Mouse (Mus musculus): ENCODE measurements around the gene 4833427G06Rik. TPM values are rescaled to one million over a fixed set of nuclear protein-coding genes. Genes with fewer than 3 reads are reported as not detected.
A peak's percentile ranks its signal among the peaks of the same experiment; 100 is the strongest.

Gene 4833427G06Rik
- polyA plus RNA-seq, 1 experiment from 2014 or later: not detected

DNA sequence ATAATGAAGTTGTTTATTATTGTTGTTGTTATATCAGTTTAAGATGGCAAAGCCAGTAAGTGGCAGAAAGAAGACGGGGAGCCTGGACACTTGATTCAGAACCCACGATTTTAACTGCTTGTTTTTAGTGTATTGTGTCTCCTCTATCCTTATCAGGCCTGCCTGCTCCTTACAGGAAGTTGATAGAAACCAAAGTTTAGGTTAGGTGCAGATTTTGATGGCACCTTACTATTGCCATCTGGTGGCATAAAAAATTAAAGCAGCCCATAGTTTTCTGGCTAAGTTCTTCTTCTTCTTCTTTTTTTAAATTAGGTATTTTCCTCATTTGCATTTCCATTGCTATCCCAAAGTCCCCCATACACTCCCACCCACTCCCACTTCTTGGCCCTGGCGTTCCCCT, 49.7 kb downstream of the 4833427G06Rik start:
- Histone ChIP-seq H3K4me2 (replicated peaks; ENCODE audit: low read depth, low read length) (no peak overlapping the region), H3K4me1 (ENCODE audit: control insufficient read depth, insufficient read depth, low read length) (no peaks in the 10 kb centered on the region), H3K36me3 (ENCODE audit: control insufficient read depth, insufficient read depth, low read length) (no peaks in the 10 kb centered on the region), H3K27ac (ENCODE audit: low read depth, low read length) (no peak overlapping the region), H3K9me3 (ENCODE audit: control insufficient read depth, low read length) (no peaks in the 10 kb centered on the region), H3K9ac (ENCODE audit: low read depth, low read length) (no peak overlapping the region), H3K4me3 (ENCODE audit: low read length) (no peak overlapping the region), H3K27me3 (ENCODE audit: control insufficient read depth, insufficient read depth, low read length) (no peaks in the 10 kb centered on the region)
- no peak for ATAC-seq (ENCODE audit: low FRiP score, low TSS enrichment)
- 80% methylated on average over 3 of the region's 3 CpGs for WGBS

DNA sequence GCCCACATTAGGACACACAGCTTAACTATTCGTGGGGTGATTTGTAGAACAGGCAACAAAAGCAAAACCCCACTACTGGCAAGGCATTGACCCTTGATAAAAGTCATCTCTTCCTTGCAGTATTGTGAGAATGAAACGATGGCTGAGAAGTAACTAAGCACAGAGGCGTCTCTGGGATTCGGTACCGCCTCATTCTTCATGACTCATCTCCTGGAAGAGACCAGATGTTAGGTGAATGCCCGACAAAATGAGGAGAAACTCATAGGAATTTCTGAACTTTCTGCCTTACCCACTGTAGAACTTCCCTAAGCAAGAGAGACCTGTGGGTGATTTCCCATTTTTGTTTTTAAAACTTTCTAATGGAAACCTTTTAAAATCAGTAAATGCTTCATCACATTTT, 59.7 kb downstream of the 4833427G06Rik start:
- Histone ChIP-seq H3K27me3 (ENCODE audit: control insufficient read depth, insufficient read depth, low read length) (no peaks in the 10 kb centered on the region), H3K4me1 (ENCODE audit: control insufficient read depth, insufficient read depth, low read length) (no peaks in the 10 kb centered on the region), H3K9ac (ENCODE audit: low read depth, low read length) (no peak overlapping the region), H3K36me3 (ENCODE audit: control insufficient read depth, insufficient read depth, low read length) (no peaks in the 10 kb centered on the region), H3K4me2 (replicated peaks; ENCODE audit: low read depth, low read length) (no peak overlapping the region), H3K4me3 (ENCODE audit: low read length) (no peak overlapping the region), H3K27ac (ENCODE audit: low read depth, low read length) (no peak overlapping the region), H3K9me3 (ENCODE audit: control insufficient read depth, low read length) (no peaks in the 10 kb centered on the region)
- 82% methylated on average over 6 of the region's 6 CpGs for WGBS
- ATAC-seq (ENCODE audit: low FRiP score, low TSS enrichment): no peak

DNA sequence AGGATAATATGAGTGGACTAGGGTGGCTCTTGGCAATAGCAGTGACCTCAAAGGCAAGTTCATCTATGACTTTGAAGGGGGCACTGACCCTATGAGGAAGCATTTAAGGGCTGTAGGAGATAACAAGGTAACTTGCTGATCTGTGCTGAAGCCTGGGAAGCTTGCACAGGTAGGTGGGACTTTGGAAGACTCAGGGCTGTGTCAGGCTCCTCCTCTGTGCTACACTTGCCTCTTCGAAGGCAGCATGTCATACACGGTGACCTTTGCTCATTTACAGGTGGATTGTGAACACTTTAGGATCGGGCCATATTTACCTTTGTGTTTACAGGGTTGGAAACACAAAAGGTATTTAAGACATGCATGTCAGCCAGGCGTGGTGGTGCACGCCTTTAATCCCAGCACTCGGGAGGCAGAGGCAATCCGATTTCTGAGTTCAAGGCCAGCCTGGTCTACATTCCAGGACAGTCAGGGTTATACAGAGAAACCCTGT, 60.3 kb downstream of the 4833427G06Rik start:
- 93% methylated on average over 7 of the region's 7 CpGs for WGBS
- H3K4me1 ChIP-seq (ENCODE audit: control insufficient read depth, insufficient read depth, low read length): no peaks in the 10 kb centered on the region
- no peak overlapping the region for H3K4me3 ChIP-seq (ENCODE audit: low read length)
- H3K9ac ChIP-seq (ENCODE audit: low read depth, low read length): no peak overlapping the region
- H3K4me2 ChIP-seq (replicated peaks; ENCODE audit: low read depth, low read length): no peak overlapping the region
- no peaks in the 10 kb centered on the region for H3K36me3 ChIP-seq (ENCODE audit: control insufficient read depth, insufficient read depth, low read length)
- no peaks in the 10 kb centered on the region for H3K27me3 ChIP-seq (ENCODE audit: control insufficient read depth, insufficient read depth, low read length)
- ATAC-seq (ENCODE audit: low FRiP score, low TSS enrichment): no peak
- no peak overlapping the region for H3K27ac ChIP-seq (ENCODE audit: low read depth, low read length)
- no peaks in the 10 kb centered on the region for H3K9me3 ChIP-seq (ENCODE audit: control insufficient read depth, low read length)

DNA sequence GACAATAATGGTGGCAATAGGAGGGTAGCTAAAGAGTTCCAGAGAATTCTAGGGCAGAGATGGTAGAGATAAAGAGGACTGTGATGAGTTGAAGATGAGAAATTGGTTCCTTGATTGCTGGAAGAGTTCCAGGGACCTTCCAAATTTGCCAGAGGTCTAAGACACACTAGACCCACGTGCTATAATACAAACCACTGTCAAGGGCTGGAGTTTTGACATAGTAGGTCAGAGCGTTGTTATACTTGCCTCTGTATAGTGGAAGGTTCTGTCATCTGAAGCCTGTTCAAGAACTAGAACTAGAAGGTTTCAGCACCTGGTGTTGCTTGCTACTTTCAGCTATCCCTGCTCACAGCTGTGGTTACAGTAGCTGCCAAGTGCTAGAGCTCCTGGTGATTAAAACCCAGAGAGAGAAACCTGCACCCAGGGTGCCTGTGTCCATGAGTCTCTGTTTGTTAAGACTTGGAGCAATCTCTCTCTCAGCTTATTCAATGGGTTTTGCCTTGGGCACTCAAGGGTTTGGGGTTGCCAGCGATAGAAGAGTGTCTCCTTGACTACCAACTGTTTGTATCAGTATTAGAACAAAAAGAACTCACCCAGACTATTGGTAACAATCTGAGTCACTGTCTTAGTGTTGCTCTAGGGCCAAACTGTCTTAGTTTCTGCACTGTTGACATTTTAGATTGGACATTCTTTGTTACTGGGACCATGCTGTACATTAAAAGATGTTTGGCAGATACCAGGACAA, 68.9 kb downstream of the 4833427G06Rik start:
- H3K4me3 ChIP-seq (ENCODE audit: low read length): no peak overlapping the region
- H3K4me2 ChIP-seq (replicated peaks; ENCODE audit: low read depth, low read length): no peak overlapping the region
- no peaks in the 10 kb centered on the region for H3K4me1 ChIP-seq (ENCODE audit: control insufficient read depth, insufficient read depth, low read length)
- 85% methylated on average over 3 of the region's 3 CpGs for WGBS
- no peak for ATAC-seq (ENCODE audit: low FRiP score, low TSS enrichment)
- H3K36me3 ChIP-seq (ENCODE audit: control insufficient read depth, insufficient read depth, low read length): no peaks in the 10 kb centered on the region
- H3K9me3 ChIP-seq (ENCODE audit: control insufficient read depth, low read length): no peaks in the 10 kb centered on the region
- H3K27ac ChIP-seq (ENCODE audit: low read depth, low read length): no peak overlapping the region
- no peak overlapping the region for H3K9ac ChIP-seq (ENCODE audit: low read depth, low read length)
- H3K27me3 ChIP-seq (ENCODE audit: control insufficient read depth, insufficient read depth, low read length): no peaks in the 10 kb centered on the region

DNA sequence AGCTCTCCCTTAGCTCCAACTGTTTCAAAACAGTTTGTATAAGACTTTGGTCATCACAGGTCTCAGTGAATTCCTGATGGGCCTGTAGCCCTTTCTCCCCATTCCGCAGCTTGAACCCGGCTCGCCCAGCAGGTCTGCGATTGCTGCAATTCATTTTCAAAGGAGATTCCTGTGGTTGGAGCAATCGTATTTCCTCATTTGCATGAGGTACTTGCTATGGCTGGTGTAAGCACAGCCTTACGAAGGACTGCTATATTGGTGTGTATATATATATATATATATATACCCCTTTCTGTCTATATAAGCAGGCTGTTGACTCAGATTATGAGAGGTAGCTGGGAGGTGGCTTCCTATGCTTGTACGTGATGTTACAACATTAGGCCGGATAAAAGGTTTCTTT, 69.6 kb downstream of the 4833427G06Rik start:
- Histone ChIP-seq H3K36me3 (ENCODE audit: control insufficient read depth, insufficient read depth, low read length) (no peaks in the 10 kb centered on the region), H3K4me1 (ENCODE audit: control insufficient read depth, insufficient read depth, low read length) (no peaks in the 10 kb centered on the region), H3K27ac (ENCODE audit: low read depth, low read length) (no peak overlapping the region), H3K4me2 (replicated peaks; ENCODE audit: low read depth, low read length) (no peak overlapping the region), H3K27me3 (ENCODE audit: control insufficient read depth, insufficient read depth, low read length) (no peaks in the 10 kb centered on the region), H3K9ac (ENCODE audit: low read depth, low read length) (no peak overlapping the region), H3K9me3 (ENCODE audit: control insufficient read depth, low read length) (no peaks in the 10 kb centered on the region), H3K4me3 (ENCODE audit: low read length) (no peak overlapping the region)
- whole genome bisulfite sequencing: 57% methylated on average over 8 of the region's 8 CpGs
- ATAC-seq (ENCODE audit: low FRiP score, low TSS enrichment): no peak

DNA sequence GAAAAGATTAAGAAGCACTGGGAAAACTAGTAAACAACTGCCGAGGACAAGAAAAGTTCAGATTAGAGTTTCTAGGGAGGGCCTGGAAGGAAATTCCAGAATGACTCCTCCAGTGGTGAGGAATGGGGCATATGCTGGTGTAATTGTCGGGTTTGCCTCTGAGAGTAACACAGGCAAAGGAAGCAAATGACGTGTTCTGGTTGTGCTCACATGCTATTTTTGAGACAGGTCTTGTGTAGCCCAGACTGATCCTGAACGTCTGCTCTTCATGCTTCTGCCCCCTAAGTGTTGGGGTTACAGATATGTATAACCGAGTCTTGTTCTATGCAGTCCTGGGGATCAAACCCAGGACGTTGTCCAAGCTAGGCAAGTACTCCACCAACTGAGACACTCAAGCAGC, 70.3 kb downstream of the 4833427G06Rik start:
- Histone ChIP-seq H3K4me2 (replicated peaks; ENCODE audit: low read depth, low read length) (no peak overlapping the region), H3K27ac (ENCODE audit: low read depth, low read length) (no peak overlapping the region), H3K27me3 (ENCODE audit: control insufficient read depth, insufficient read depth, low read length) (no peaks in the 10 kb centered on the region), H3K9ac (ENCODE audit: low read depth, low read length) (no peak overlapping the region), H3K9me3 (ENCODE audit: control insufficient read depth, low read length) (no peaks in the 10 kb centered on the region), H3K4me3 (ENCODE audit: low read length) (no peak overlapping the region), H3K36me3 (ENCODE audit: control insufficient read depth, insufficient read depth, low read length) (no peaks in the 10 kb centered on the region), H3K4me1 (ENCODE audit: control insufficient read depth, insufficient read depth, low read length) (no peaks in the 10 kb centered on the region)
- no peak for ATAC-seq (ENCODE audit: low FRiP score, low TSS enrichment)
- 67% methylated on average over 6 of the region's 6 CpGs for WGBS

MicroRNA genes within 50 kb of the gene (microRNA counts, 519-probe panel; counts per million panel counts)
- microRNA mmu-miR-34b-3p: not detected
- microRNA mmu-miR-34b-5p: not detected
- not detected for microRNA mmu-miR-34c

Small RNA genes within 50 kb of the gene (microRNA-seq; reads per million reads assigned to microRNA genes)
- gene Mir34b: 34.9 reads per million, percentile 42 among the genes with 10 or more reads in this experiment
- 693 reads per million, percentile 75 among the genes with 10 or more reads in this experiment for gene Mir34c

Other genes starting within 250 kb of the 4833427G06Rik start
- 11.4 and 17.9 TPM in 2 replicates for gene Sik2, start 93.0 kb downstream of the 4833427G06Rik start, polyA plus RNA-seq (2014; fragmentation: Nextera tagmentation; extraction: Ambion mirVana)
- gene Btg4, start 41.2 kb downstream of the 4833427G06Rik start, polyA plus RNA-seq (2014; fragmentation: Nextera tagmentation; extraction: Ambion mirVana): not detected in 2 replicates
- 5.4 and 7.6 TPM in 2 replicates for gene Layn, start 25.0 kb downstream of the 4833427G06Rik start, polyA plus RNA-seq (2014; fragmentation: Nextera tagmentation; extraction: Ambion mirVana)
- 0.04 TPM in 1 of 2 replicates, not detected in the other for gene Gm32742, start 63.4 kb upstream of the 4833427G06Rik start, polyA plus RNA-seq (2014; fragmentation: Nextera tagmentation; extraction: Ambion mirVana)
- not detected in 2 replicates for gene Pou2af1, start 111.6 kb upstream of the 4833427G06Rik start, polyA plus RNA-seq (2014; fragmentation: Nextera tagmentation; extraction: Ambion mirVana)
- gene Colca2, start 176.5 kb upstream of the 4833427G06Rik start, polyA plus RNA-seq (2014; fragmentation: Nextera tagmentation; extraction: Ambion mirVana): 2.8 and 5.2 TPM in 2 replicates
- gene 1810046K07Rik, start 226.8 kb upstream of the 4833427G06Rik start, polyA plus RNA-seq (2014; fragmentation: Nextera tagmentation; extraction: Ambion mirVana): not detected in 2 replicates